Mouse (Mus musculus) cerebellum, adult 2 months (tissue): ENCODE data around the gene Mllt1.

Source experiments
- CTCF ChIP-seq: fragments of 200-500 bp; IDR thresholded peaks from 2 replicates; pipeline ENCODE4 v1.5.1; 2011; ENCODE audit warnings: low read depth, mild to moderate bottlenecking, control low read depth, low read length, moderate library complexity, borderline replicate concordance; ENCODE audit not compliant: insufficient read depth
- POLR2A ChIP-seq: fragments of 200-500 bp; IDR thresholded peaks from 2 replicates; pipeline ENCODE4 v1.6.1; 2011; ENCODE audit warnings: low read length, control low read depth, borderline replicate concordance; ENCODE audit not compliant: insufficient read depth

DNA sequence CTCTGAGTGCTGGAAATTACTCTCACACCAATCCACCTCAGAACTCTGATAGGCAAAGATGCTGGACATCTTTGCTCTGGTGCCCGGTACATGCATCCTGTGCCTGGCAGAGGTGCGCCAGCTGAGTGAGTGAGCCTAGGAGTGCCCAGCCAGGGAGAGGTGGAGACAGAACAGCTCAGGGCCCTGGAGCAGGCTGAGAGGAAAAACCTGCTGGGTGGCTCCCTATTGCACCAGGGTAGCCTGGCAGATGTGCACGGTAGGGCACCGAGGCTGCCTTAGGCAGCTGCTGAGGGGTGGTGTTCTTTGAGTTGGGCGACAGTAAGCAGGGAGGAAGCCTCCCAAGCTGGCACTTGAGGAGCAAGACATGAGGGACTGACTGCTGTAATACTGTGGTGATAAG lies 46.8 kb upstream of the Mllt1 start, which contains the start of gene Acer1:
- TF ChIP-seq CTCF (no peak), POLR2A (no peak)
